16 mouse cellular contexts compared by ENCODE assay signal in the genomic region with DNA sequence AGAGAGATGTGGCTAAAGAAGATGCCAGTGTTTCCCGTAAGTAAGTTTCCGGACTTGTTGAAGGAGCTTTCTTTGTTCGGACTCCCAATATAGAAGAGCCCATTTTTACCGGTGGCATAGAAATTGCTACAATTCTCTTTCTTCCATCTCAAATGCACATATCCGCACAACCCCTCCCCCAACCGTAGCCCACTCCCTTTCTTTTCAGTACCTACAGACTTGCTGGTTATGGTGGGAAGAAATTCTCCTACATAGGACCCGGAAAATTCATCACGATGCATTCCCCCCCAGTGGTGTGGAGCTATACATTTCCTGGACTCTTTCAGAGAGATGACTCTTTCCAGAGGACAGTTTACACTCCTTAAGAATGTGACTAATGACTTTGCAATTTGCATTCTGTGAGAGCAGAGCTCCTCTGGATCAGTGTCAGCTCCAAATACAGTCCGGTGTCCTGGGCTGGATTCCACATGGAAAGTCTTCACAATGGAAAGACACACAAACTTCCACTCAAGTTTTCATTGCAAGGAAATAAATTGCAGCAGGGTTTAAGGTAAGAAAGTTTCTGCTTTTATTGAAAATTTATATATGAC. TPM values are rescaled to one million over a fixed set of nuclear protein-coding genes. Genes with fewer than 3 reads are reported as not detected.
DNase-seq lines count a peak whose midpoint lies in the region; ATAC-seq and TF ChIP-seq lines count a peak whose summit lies in the region.
"Had no signal": no experiment of that assay in that cellular context is flagged by ENCODE, and none has a peak within 500 bp of the region (broad histone marks: within the 10 kb centered on the region; RNA-seq: fewer than 3 reads in every experiment).

No protein-coding gene starts in this region.

- peaks cover 34% of the 10 kb centered on the region for H3K27me3 ChIP-seq in forebrain, embryonic 12.5 days
- peaks cover 52% of the 10 kb centered on the region for H3K27me3 ChIP-seq in midbrain, embryonic 13.5 days

- H3K9ac ChIP-seq in forebrain, embryonic 12.5 days: peak overlapping the region; percentile 97
- H3K9ac ChIP-seq in midbrain, embryonic 13.5 days (replicated peaks): peak overlapping the region; percentile 64; the same call in 1 of the 2 replicates
- H3K9ac ChIP-seq: kidney, embryonic 15.5 days; liver, embryonic 13.5 days had no signal

- H3K36me3 ChIP-seq in forebrain, embryonic 12.5 days (replicated peaks): no peaks in the 10 kb centered on the region
- H3K36me3 ChIP-seq in midbrain, embryonic 13.5 days: no peaks in the 10 kb centered on the region
- H3K36me3 ChIP-seq: kidney, embryonic 15.5 days; liver, embryonic 13.5 days had no signal

- TF ChIP-seq CTCF in layer of hippocampus, adult 2 months (conservative IDR thresholded peaks at IDR 0.05): no peak

- no peaks in the 10 kb centered on the region for H3K9me3 ChIP-seq in forebrain, embryonic 12.5 days
- no peaks in the 10 kb centered on the region for H3K9me3 ChIP-seq in midbrain, embryonic 13.5 days
- H3K9me3 ChIP-seq: kidney, embryonic 15.5 days; liver, embryonic 13.5 days had no signal

- ATAC-seq in forebrain, embryonic 12.5 days (ENCODE audit: low FRiP score): no peak
- ATAC-seq in midbrain, embryonic 13.5 days: no peak

- no peak overlapping the region for H3K4me3 ChIP-seq in layer of hippocampus, adult 2 months
- H3K4me3 ChIP-seq in forebrain, embryonic 12.5 days (replicated peaks): peak overlapping the region; percentile 79
- peak overlapping the region; percentile 39 for H3K4me3 ChIP-seq in midbrain, embryonic 13.5 days (replicated peaks)

- peak in 1 of 2 experiments; percentile 9 for DNase-seq in layer of hippocampus, adult 2 months (ENCODE audit: low spot score in 2 of 2)
- DNase-seq in layer of hippocampus, adult 18-20 months (ENCODE audit: low spot score in 2 of 2): no peak
- DNase-seq in embryo, embryonic 10 days (ENCODE audit: low spot score): peak; percentile 12
- no peak for DNase-seq in urinary bladder, postnatal 36 days (ENCODE audit: low spot score in 2 of 2)
- no peak for DNase-seq in urinary bladder, postnatal 4 days (ENCODE audit: low spot score in 2 of 2)
- no peak for DNase-seq in adrenal gland, postnatal 10 days
- DNase-seq: cerebellum, adult 11 months; layer of hippocampus, adult 9-11 months; liver, embryonic 13.5 days; lung, postnatal 10 days had no signal

- peak overlapping the region; percentile 78 for H3K4me2 ChIP-seq in forebrain, embryonic 12.5 days
- H3K4me2 ChIP-seq in midbrain, embryonic 13.5 days (replicated peaks): peak overlapping the region; percentile 76
- H3K4me2 ChIP-seq: liver, embryonic 13.5 days had no signal

- H3K27ac ChIP-seq in layer of hippocampus, adult 2 months: peak overlapping the region; percentile 48; the same call in 1 of the 2 replicates
- peak overlapping the region; percentile 98 for H3K27ac ChIP-seq in forebrain, embryonic 12.5 days
- peak overlapping the region; percentile 94 for H3K27ac ChIP-seq in midbrain, embryonic 13.5 days
- H3K27ac ChIP-seq: kidney, embryonic 15.5 days; liver, embryonic 13.5 days had no signal

- 1% methylated on average over 9 of the region's 9 CpGs for WGBS in forebrain, embryonic 12.5 days
- WGBS in midbrain, embryonic 13.5 days: 3% methylated on average over 9 of the region's 9 CpGs

- peaks cover 67% of the 10 kb centered on the region for H3K4me1 ChIP-seq in forebrain, embryonic 12.5 days
- H3K4me1 ChIP-seq in midbrain, embryonic 13.5 days (replicated peaks): peaks cover 78% of the 10 kb centered on the region

RNA-seq across cellular contexts. Expression of gene Otx1, which starts 2.7 kb away (rescaled TPM):
- 1 to 10 TPM; 3.6 to 4.2 TPM for total RNA-seq in layer of hippocampus, adult 2 months (2021)
- 1 to 10 TPM; 3.2 to 4.6 TPM for total RNA-seq in layer of hippocampus, adult 18-20 months (2021)
- 34.2 and 34.9 TPM in 2 replicates for polyA plus RNA-seq in forebrain, embryonic 12.5 days (2016; fragmentation: Nextera tagmentation; extraction: Ambion mirVana)
- 23.2 and 23.5 TPM in 2 replicates for polyA plus RNA-seq in midbrain, embryonic 13.5 days (2015; fragmentation: Nextera tagmentation; extraction: Ambion mirVana)
- total RNA-seq in adrenal gland, postnatal 10 days (2021): under 1 TPM in 1 of 2 experiments, not detected in 1; 0.09 TPM
- total RNA-seq: ES-E14; heart, postnatal 10 days had no signal
- polyA plus RNA-seq: gonadal fat pad, adult 2 months; liver, embryonic 13.5 days had no signal

Comparison
In these comparisons a context has a peak if more than half of its experiments do, and no peak if none do; other contexts are left out.
1. H3K27ac ChIP-seq: peak in every context shown above with its lines; median percentile 98 in forebrain, embryonic 12.5 days; 94 in midbrain, embryonic 13.5 days; 48 in layer of hippocampus, adult 2 months.